Mouse (Mus musculus) erythroblast, embryonic 14.5 days (primary cell): ENCODE data around the gene Bpifa1.

ENCODE experiments used
- GATA1 ChIP-seq: IDR thresholded peaks from 2 replicates; pipeline ENCODE4 v1.6.1; 2012; ENCODE audit warnings: low read length, inconsistent platforms, mixed read lengths
- TAL1 ChIP-seq: IDR thresholded peaks from 3 replicates; pipeline ENCODE4 v1.6.1; 2012; ENCODE audit warnings: low read length, inconsistent platforms, mixed read lengths

- TF ChIP-seq TAL1: no peak
- no peak for TF ChIP-seq GATA1
Measured at GRCm38 (mm10) chr2:154187468-154187867, 44.8 kb downstream of the Bpifa1 start.
